Mouse (Mus musculus) intestine, embryonic 16.5 days (tissue): ENCODE measurements around the gene Galt. TPM values are rescaled to one million over a fixed set of nuclear protein-coding genes. Genes with fewer than 3 reads are reported as not detected.
"Not testable (repeated sequence)": the region's sequence is repeated elsewhere in the genome, so short reads cannot be mapped to it uniquely, and the experiment has no call there.

ENCODE experiments used
- ATAC-seq: fragments of 200-750 bp; cut with Nextera tagmentation; 2 replicates; pipeline ENCODE4 v1.8.0; 2017; ENCODE audit warnings: moderate TSS enrichment, moderate library complexity
- H3K27ac ChIP-seq: fragments of 300-500 bp; sonication (generic); 2 replicates; pipeline ENCODE4 v1.5.1; 2014; ENCODE audit warnings: mild to moderate bottlenecking, low read length
- H3K27me3 ChIP-seq: fragments of 300-500 bp; sonication (generic); replicated peaks from 2 replicates; pipeline ENCODE4 v1.6.1; 2014; ENCODE audit warnings: low read length, control low read depth, mixed read lengths; ENCODE audit not compliant: control insufficient read depth, insufficient read depth
- H3K36me3 ChIP-seq: fragments of 300-500 bp; sonication (generic); 2 replicates; pipeline ENCODE4 v1.6.1; 2014; ENCODE audit warnings: low read length, control low read depth; ENCODE audit not compliant: control insufficient read depth, insufficient read depth
- H3K4me1 ChIP-seq: fragments of 300-500 bp; sonication (generic); 2 replicates; pipeline ENCODE4 v1.6.1; 2014; ENCODE audit warnings: low read length, control low read depth, mixed read lengths; ENCODE audit not compliant: control insufficient read depth, insufficient read depth
- H3K4me2 ChIP-seq: fragments of 300-500 bp; sonication (generic); 2 replicates; pipeline ENCODE4 v1.6.1; 2014; ENCODE audit warnings: low read depth, low read length, control low read depth
- H3K4me3 ChIP-seq: fragments of 300-500 bp; sonication (generic); 2 replicates; pipeline ENCODE4 v1.5.1; 2014; ENCODE audit warnings: mild to moderate bottlenecking, low read length
- H3K9ac ChIP-seq: fragments of 300-500 bp; sonication (generic); 2 replicates; pipeline ENCODE4 v1.6.1; 2014; ENCODE audit warnings: low read depth, low read length
- H3K9me3 ChIP-seq: fragments of 300-500 bp; sonication (generic); 2 replicates; pipeline ENCODE4 v1.6.1; 2016; ENCODE audit warnings: low read length, control low read depth; ENCODE audit not compliant: control insufficient read depth
- WGBS: fragments of 180-500 bp; shearing (Covaris S2); extraction: QIAGEN DNeasy Blood & Tissue Kit; methylation state at CpG from one replicate; pipeline ENCODE4 v1.1.7; 2014; 5-methylcytosine and 5-hydroxymethylcytosine counted together
- polyA plus RNA-seq: library from polyadenylated mRNA; unstranded; fragments of >200 nt; fragmentation: Nextera tagmentation; extraction: Ambion mirVana; gene quantifications from 2 replicates; pipeline ENCODE4 v1.2.1, GENCODE M21; 2015

Galt gene
- polyA plus RNA-seq, 1 experiment from 2014 or later, result 93.4 TPM

DNA sequence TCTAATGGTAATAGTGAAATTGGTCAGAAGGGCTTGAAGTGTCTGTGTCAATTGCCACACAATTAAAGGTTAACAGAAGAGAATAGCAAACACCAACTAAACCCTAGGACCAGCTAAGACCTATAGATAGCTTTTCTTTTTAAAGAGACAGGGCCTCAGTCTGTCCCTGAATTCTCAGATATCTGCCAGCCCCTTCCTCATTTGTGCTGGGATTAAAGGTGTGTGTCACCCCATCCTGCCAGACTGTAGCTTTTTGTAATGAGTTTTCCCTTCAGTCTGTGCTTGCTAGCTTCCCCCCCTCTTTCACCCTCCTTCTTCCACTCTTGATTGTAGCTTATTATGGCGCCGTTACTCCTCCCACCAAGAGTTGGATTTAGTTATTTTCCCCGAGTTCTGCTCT lies 28.2 kb downstream of the Galt start:
- not testable (repeated sequence) for H3K36me3 ChIP-seq, H3K27ac ChIP-seq, H3K4me3 ChIP-seq, H3K4me1 ChIP-seq, H3K9me3 ChIP-seq, H3K4me2 ChIP-seq, H3K9ac ChIP-seq, H3K27me3 ChIP-seq, ATAC-seq
- 26% methylated on average over 3 of the region's 3 CpGs for WGBS

Other genes starting within 250 kb of the Galt start
- gene 1110017D15Rik, start 237.9 kb upstream of the Galt start, polyA plus RNA-seq, result 0.21 TPM in 1 of 2 replicates, not detected in the other
- 2.4 and 2.9 TPM in 2 replicates for gene Fam219a, start 185.7 kb upstream of the Galt start, polyA plus RNA-seq
- 3.5 and 4.2 TPM in 2 replicates for gene Dnaic1, start 185.5 kb upstream of the Galt start, polyA plus RNA-seq
- 7.6 and 8.7 TPM in 2 replicates for gene Enho, start 114.9 kb upstream of the Galt start, polyA plus RNA-seq
- gene Cntfr, start 58.1 kb upstream of the Galt start, polyA plus RNA-seq, result 5.5 and 5.6 TPM in 2 replicates
- 113 and 125 TPM in 2 replicates for gene Il11ra1, start 55.2 kb upstream of the Galt start, polyA plus RNA-seq
- 57.5 and 64.9 TPM in 2 replicates for gene Rpp25l, start 41.7 kb upstream of the Galt start, polyA plus RNA-seq
- 136 and 143 TPM in 2 replicates for gene Dctn3, start 32.1 kb upstream of the Galt start, polyA plus RNA-seq
- not detected in 2 replicates for gene Arid3c, start 24.1 kb upstream of the Galt start, polyA plus RNA-seq
- gene Sigmar1, start 929 bp downstream of the Galt start, polyA plus RNA-seq, result 105 and 111 TPM in 2 replicates
- gene Ccl27a, start 19.0 kb downstream of the Galt start, polyA plus RNA-seq, result 24.3 and 26.8 TPM in 2 replicates
- gene Gm21541, start 148.4 kb downstream of the Galt start, polyA plus RNA-seq, result 15.1 and 26.9 TPM in 2 replicates
- gene Gm20878, start 186.3 kb downstream of the Galt start, polyA plus RNA-seq, result 1.6 and 1.7 TPM in 2 replicates
- 0.15 and 0.17 TPM in 2 replicates for gene Fam205a4, start 210.8 kb downstream of the Galt start, polyA plus RNA-seq